Mouse (Mus musculus) intestine, postnatal 0 days (tissue): ENCODE data around the gene Defb43. TPM values are rescaled to one million over a fixed set of nuclear protein-coding genes. Genes with fewer than 3 reads are reported as not detected.

ENCODE experiments used
- ATAC-seq: fragments of 200-750 bp; cut with Nextera tagmentation; 2 replicates; pipeline ENCODE4 v1.8.0; 2017; ENCODE audit warnings: mild to moderate bottlenecking, moderate TSS enrichment, moderate library complexity
- H3K27ac ChIP-seq: fragments of 300-500 bp; sonication (generic); 2 replicates; pipeline ENCODE4 v1.5.1; 2014; ENCODE audit warnings: mild to moderate bottlenecking, low read depth, low read length, moderate library complexity
- H3K27me3 ChIP-seq: fragments of 300-500 bp; sonication (generic); replicated peaks from 2 replicates; pipeline ENCODE4 v1.6.1; 2014; ENCODE audit warnings: low read length, mixed read lengths; ENCODE audit not compliant: control insufficient read depth, insufficient read depth
- H3K36me3 ChIP-seq: fragments of 300-500 bp; sonication (generic); 2 replicates; pipeline ENCODE4 v1.6.1; 2014; ENCODE audit warnings: mild to moderate bottlenecking, moderate library complexity; ENCODE audit not compliant: control insufficient read depth, insufficient read depth
- H3K4me1 ChIP-seq: fragments of 300-500 bp; sonication (generic); replicated peaks from 2 replicates; pipeline ENCODE4 v1.6.1; 2014; ENCODE audit warnings: antibody characterized with exemption, low read length, mixed read lengths; ENCODE audit not compliant: control insufficient read depth, insufficient read depth
- H3K4me2 ChIP-seq: fragments of 300-500 bp; sonication (generic); replicated peaks from 2 replicates; pipeline ENCODE4 v1.6.1; 2014; ENCODE audit warnings: low read depth, mild to moderate bottlenecking, moderate library complexity
- H3K4me3 ChIP-seq: fragments of 300-500 bp; sonication (generic); 2 replicates; pipeline ENCODE4 v1.5.1; 2014; ENCODE audit warnings: low read depth, low read length
- H3K9ac ChIP-seq: fragments of 300-500 bp; sonication (generic); 2 replicates; pipeline ENCODE4 v1.6.1; 2014; ENCODE audit warnings: mild to moderate bottlenecking, low read depth, low read length
- H3K9me3 ChIP-seq: fragments of 300-500 bp; sonication (generic); 2 replicates; pipeline ENCODE4 v1.6.1; 2016; ENCODE audit warnings: mixed run types; ENCODE audit not compliant: control insufficient read depth
- CTCF ChIP-seq: sonication (generic); IDR thresholded peaks from 2 replicates; pipeline ENCODE4 v1.5.1; 2016; ENCODE audit warnings: low read depth, mild to moderate bottlenecking, control low read depth, antibody characterized with exemption, moderate library complexity
- WGBS: fragments of 180-500 bp; shearing (Covaris S2); extraction: QIAGEN DNeasy Blood & Tissue Kit; methylation state at CpG from one replicate; pipeline ENCODE4 v1.1.7; 2014; 5-methylcytosine and 5-hydroxymethylcytosine counted together
- polyA plus RNA-seq: library from polyadenylated mRNA; unstranded; fragments of >200 nt; fragmentation: Nextera tagmentation; extraction: Ambion mirVana; gene quantifications from 2 replicates; pipeline ENCODE4 v1.2.1, GENCODE M21; 2015

The Defb43 gene
- polyA plus RNA-seq, 1 experiment from 2014 or later, result not detected

DNA sequence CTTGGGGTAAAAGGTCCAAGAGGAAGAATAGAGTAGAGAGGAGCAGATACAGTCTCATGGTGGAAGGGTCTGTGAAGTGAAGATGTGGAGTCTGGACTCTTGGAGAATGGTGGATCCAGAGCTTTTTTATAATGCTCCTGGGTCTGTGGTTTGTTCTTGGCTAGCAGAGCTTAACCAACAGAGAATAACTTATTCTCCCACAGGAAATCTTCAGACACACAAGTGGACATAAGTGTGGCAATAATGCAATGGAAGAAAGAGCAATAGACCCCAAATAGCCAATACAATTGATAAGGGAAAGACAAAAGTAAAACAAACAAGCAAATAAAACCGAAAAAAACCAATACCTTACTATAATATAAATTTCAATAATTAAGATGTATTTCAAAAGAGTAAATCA, 27.2 kb upstream of the Defb43 start, which contains the start of gene Defb48:
Defb48 (minus strand) TSS at position 101 of the 400 bp plus-strand sequence.
- no peak for TF ChIP-seq CTCF

GRCm38 (mm10) chr14:62991271-62991670, 20.3 kb upstream of the Defb43 start:
- Histone ChIP-seq H3K27ac (no peak overlapping the region), H3K36me3 (no peaks in the 10 kb centered on the region), H3K4me2 (no peak overlapping the region), H3K4me1 (no peaks in the 10 kb centered on the region), H3K9ac (no peak overlapping the region), H3K9me3 (no peaks in the 10 kb centered on the region), H3K27me3 (no peaks in the 10 kb centered on the region), H3K4me3 (no peak overlapping the region)
- 70% methylated on average over 3 of the region's 3 CpGs for WGBS
- no peak for ATAC-seq
- TF ChIP-seq CTCF, result no peak

More for the DNA sequence above, 27.2 kb upstream of the Defb43 start, which contains the start of gene Defb48:
- H3K36me3 ChIP-seq, result no peaks in the 10 kb centered on the region
- WGBS, result 62% methylated on average over 1 of the region's 1 CpGs
- no peak within 1 kb of the TSS for H3K9ac ChIP-seq
- ATAC-seq, result no peak
- no peak within 1 kb of the TSS for H3K27ac ChIP-seq
- no peaks in the 10 kb centered on the region for H3K27me3 ChIP-seq
- no peaks in the 10 kb centered on the region for H3K9me3 ChIP-seq
- no peaks in the 10 kb centered on the region for H3K4me1 ChIP-seq
- H3K4me2 ChIP-seq, result no peak within 1 kb of the TSS
- H3K4me3 ChIP-seq, result no peak within 1 kb of the TSS

- Histone ChIP-seq H3K9ac (no peak overlapping the region), H3K9me3 (no peaks in the 10 kb centered on the region), H3K27ac (no peak overlapping the region), H3K4me1 (no peaks in the 10 kb centered on the region), H3K36me3 (no peaks in the 10 kb centered on the region), H3K27me3 (no peaks in the 10 kb centered on the region), H3K4me3 (no peak overlapping the region), H3K4me2 (no peak overlapping the region)
- ATAC-seq, result no peak
- WGBS, result 72% methylated on average over 7 of the region's 7 CpGs
- no peak for TF ChIP-seq CTCF
Measured at GRCm38 (mm10) chr14:62991849-62992510, 19.6 kb upstream of the Defb43 start.

DNA sequence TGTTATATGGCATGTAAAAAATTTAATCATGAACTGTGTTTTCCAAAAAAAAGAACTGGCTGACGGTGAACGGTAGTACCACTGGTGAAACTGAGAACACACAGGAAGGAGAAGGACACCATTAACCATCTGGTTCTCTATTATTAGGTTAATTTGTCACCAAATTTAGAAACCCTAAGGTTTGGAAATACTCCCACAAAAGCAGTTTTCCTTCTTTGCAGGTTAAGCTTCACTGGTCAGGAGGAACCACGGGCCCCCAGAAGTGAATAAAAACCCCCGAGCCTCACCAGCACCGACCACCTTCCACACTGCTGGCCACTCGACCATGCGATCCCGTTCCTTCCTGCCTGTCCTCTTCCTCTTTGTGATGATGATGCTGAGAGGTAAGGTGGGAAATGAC, 13.8 kb upstream of the Defb43 start, which contains the start of gene Defb47:
Defb47 (plus strand) TSS at position 301 of the 400 bp plus-strand sequence.
- no peaks in the 10 kb centered on the region for H3K36me3 ChIP-seq
- H3K4me3 ChIP-seq, result no peak within 1 kb of the TSS
- no peak for ATAC-seq
- no peak within 1 kb of the TSS for H3K27ac ChIP-seq
- no peak within 1 kb of the TSS for H3K9ac ChIP-seq
- H3K4me1 ChIP-seq, result no peaks in the 10 kb centered on the region
- no peak for TF ChIP-seq CTCF
- H3K4me2 ChIP-seq, result no peak within 1 kb of the TSS
- 86% methylated on average over 8 of the region's 8 CpGs for WGBS
- no peaks in the 10 kb centered on the region for H3K27me3 ChIP-seq
- no peaks in the 10 kb centered on the region for H3K9me3 ChIP-seq

DNA sequence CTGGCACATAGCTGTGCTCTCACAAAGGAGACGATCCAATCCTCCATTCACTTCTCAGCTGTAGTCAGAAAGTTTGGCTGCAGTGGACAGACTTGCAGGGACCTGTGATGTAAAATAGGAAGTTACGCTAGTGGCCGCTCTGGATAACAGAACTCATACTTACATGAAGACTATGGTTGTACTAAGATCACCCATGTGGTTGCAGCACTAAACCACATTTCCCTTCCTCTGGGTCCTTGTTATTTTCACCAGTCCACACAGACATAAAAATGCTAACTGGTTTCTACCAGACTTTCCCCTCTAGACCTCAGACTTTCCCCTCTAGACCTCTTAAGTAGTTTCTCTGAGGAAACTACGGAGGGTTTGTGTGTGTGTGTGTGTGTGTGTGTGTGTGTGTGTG, 12.6 kb upstream of the Defb43 start:
- no peaks in the 10 kb centered on the region for H3K9me3 ChIP-seq
- no peaks in the 10 kb centered on the region for H3K36me3 ChIP-seq
- H3K9ac ChIP-seq, result no peak overlapping the region
- H3K4me3 ChIP-seq, result no peak overlapping the region
- no peak for TF ChIP-seq CTCF
- H3K27me3 ChIP-seq, result no peaks in the 10 kb centered on the region
- H3K4me2 ChIP-seq, result no peak overlapping the region
- ATAC-seq, result no peak
- WGBS, result 85% methylated on average over 4 of the region's 4 CpGs
- H3K27ac ChIP-seq, result no peak overlapping the region
- H3K4me1 ChIP-seq, result no peaks in the 10 kb centered on the region

- Histone ChIP-seq H3K4me1 (no peaks in the 10 kb centered on the region), H3K9me3 (no peaks in the 10 kb centered on the region), H3K27ac (no peak overlapping the region), H3K4me3 (no peak overlapping the region), H3K9ac (no peak overlapping the region), H3K36me3 (no peaks in the 10 kb centered on the region), H3K27me3 (no peaks in the 10 kb centered on the region), H3K4me2 (no peak overlapping the region)
- ATAC-seq, result no peak
- TF ChIP-seq CTCF, result no peak
- WGBS, result 80% methylated on average over 2 of the region's 2 CpGs
Measured at GRCm38 (mm10) chr14:63002588-63002987, 9.0 kb upstream of the Defb43 start.
